Mouse (Mus musculus) erythroblast, embryonic 14.5 days (primary cell): ENCODE measurements at regions not wholly inside any gene's neighbourhood (a gene's known extent, or its start where the extent isn't known, plus 50 kb on each side); places are given as distances from the start of the nearest gene placed in this dataset.

Experiments used
- GATA1 ChIP-seq: IDR thresholded peaks from 2 replicates; pipeline ENCODE4 v1.6.1; 2012; ENCODE audit warnings: low read length, inconsistent platforms, mixed read lengths
- TAL1 ChIP-seq: IDR thresholded peaks from 3 replicates; pipeline ENCODE4 v1.6.1; 2012; ENCODE audit warnings: low read length, inconsistent platforms, mixed read lengths

GRCm38 (mm10) chr10:119010884-119011283 lies 140.9 kb upstream of the Dyrk2 start:
- TF ChIP-seq TAL1 (no peak), GATA1 (no peak)
